Mouse (Mus musculus): ENCODE data around the gene Cdh3. TPM values are rescaled to one million over a fixed set of nuclear protein-coding genes. Genes with fewer than 3 reads are reported as not detected.
A peak's percentile ranks its signal among the peaks of the same experiment; 100 is the strongest.

Cdh3 gene
- polyA plus RNA-seq, 1 experiment from 2014 or later = 0.65 TPM

DNA sequence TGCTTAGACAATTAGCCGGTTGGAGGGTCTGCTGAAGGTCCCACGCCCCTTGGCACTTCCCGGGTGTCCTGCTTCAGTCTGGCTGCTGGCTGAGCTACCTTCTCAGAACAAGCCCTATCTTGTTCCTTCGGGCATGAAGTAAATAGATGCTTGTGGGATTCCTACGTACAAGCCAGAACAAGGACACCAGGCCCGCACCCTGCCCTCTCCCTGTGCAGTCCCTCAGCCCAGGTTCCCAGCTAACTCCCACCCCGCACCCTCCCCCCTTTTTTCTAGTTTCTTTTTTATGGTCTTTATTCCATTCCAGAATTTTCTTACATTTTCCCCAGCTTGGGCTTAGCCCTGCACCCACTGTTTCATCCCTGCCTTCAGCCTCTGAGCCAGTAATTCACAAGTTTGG lies 9.9 kb downstream of the Cdh3 start:
- Histone ChIP-seq H3K4me3 (ENCODE audit: low read depth, low read length) (no peak overlapping the region), H3K36me3 (replicated peaks; ENCODE audit: insufficient read depth, low read length) (no peaks in the 10 kb centered on the region), H3K9me3 (ENCODE audit: low read length) (no peaks in the 10 kb centered on the region), H3K27me3 (ENCODE audit: insufficient read depth, low read length) (no peaks in the 10 kb centered on the region), H3K4me1 (ENCODE audit: insufficient read depth) (no peaks in the 10 kb centered on the region), H3K27ac (ENCODE audit: low read depth) (no peak overlapping the region), H3K9ac (replicated peaks) (no peak overlapping the region), H3K4me2 (ENCODE audit: low read depth, low read length) (no peak overlapping the region)
- ATAC-seq = no peak
- WGBS (ENCODE audit: insufficient replicate concordance) = 69% methylated on average over 7 of the region's 7 CpGs
- no peak for DNase-seq
- TF ChIP-seq EP300 (IDR thresholded peaks at IDR 0.05; ENCODE audit: low read depth) = no peak
- no peak for TF ChIP-seq CTCF (IDR thresholded peaks at IDR 0.05; ENCODE audit: low read depth)

DNA sequence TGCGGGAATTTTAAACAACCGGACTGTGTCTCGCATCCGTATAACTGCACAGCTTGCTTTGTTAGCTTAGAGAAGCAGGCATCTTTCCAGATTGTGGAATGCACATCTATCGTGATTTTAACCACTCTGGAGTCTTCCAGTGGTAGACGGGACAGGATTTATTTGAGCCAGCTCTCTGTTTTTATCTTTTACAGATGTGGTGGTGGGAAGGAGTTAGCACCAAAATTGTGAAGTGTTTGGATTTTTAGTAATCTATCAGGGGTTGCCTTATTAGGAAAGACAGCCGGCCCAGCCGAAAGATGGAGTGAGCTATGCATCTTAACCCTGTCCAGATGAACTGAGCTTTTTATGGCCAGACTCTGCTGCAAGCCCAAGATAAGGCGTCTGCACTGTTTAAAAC lies 11.2 kb downstream of the Cdh3 start:
- 62% methylated on average over 9 of the region's 9 CpGs for WGBS (ENCODE audit: insufficient replicate concordance)
- no peak for TF ChIP-seq CTCF (IDR thresholded peaks at IDR 0.05; ENCODE audit: low read depth)
- no peak for TF ChIP-seq EP300 (IDR thresholded peaks at IDR 0.05; ENCODE audit: low read depth)
- H3K9me3 ChIP-seq (ENCODE audit: low read length) = no peaks in the 10 kb centered on the region
- DNase-seq = no peak
- H3K4me1 ChIP-seq (ENCODE audit: insufficient read depth) = no peaks in the 10 kb centered on the region
- H3K9ac ChIP-seq (replicated peaks) = no peak overlapping the region
- H3K4me2 ChIP-seq (ENCODE audit: low read depth, low read length) = no peak overlapping the region
- H3K4me3 ChIP-seq (ENCODE audit: low read depth, low read length) = no peak overlapping the region
- H3K27ac ChIP-seq (ENCODE audit: low read depth) = no peak overlapping the region
- no peak for ATAC-seq
- H3K27me3 ChIP-seq (ENCODE audit: insufficient read depth, low read length) = no peaks in the 10 kb centered on the region
- H3K36me3 ChIP-seq (replicated peaks; ENCODE audit: insufficient read depth, low read length) = no peaks in the 10 kb centered on the region

DNA sequence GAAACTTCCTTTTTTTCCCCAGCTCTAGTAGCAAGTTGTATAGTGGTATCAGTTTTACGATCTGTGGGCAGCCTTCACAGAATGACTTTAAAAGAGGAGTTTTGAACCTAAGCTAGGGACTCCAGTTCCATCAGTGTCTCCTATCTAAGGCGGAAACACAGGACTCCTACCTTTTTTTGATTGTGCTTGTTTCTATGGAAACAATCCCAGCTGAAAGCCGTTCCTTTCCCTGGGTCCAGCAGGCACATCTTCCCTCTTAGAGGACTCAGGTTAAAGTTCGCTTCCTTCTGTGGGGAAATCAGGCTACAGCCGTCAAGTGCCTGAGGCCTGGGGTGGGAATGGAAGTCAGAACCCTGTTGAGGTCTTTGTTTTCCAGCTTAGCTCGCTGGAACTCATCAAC lies 16.0 kb downstream of the Cdh3 start:
- Histone ChIP-seq H3K36me3 (replicated peaks; ENCODE audit: insufficient read depth, low read length) (no peaks in the 10 kb centered on the region), H3K4me2 (ENCODE audit: low read depth, low read length) (no peak overlapping the region), H3K9ac (replicated peaks) (no peak overlapping the region), H3K27ac (ENCODE audit: low read depth) (no peak overlapping the region), H3K9me3 (ENCODE audit: low read length) (no peaks in the 10 kb centered on the region), H3K4me1 (ENCODE audit: insufficient read depth) (no peaks in the 10 kb centered on the region), H3K27me3 (ENCODE audit: insufficient read depth, low read length) (no peaks in the 10 kb centered on the region), H3K4me3 (ENCODE audit: low read depth, low read length) (no peak overlapping the region)
- no peak for TF ChIP-seq CTCF (IDR thresholded peaks at IDR 0.05; ENCODE audit: low read depth)
- TF ChIP-seq EP300 (IDR thresholded peaks at IDR 0.05; ENCODE audit: low read depth) = no peak
- DNase-seq (no peak), ATAC-seq (no peak)
- 51% methylated on average over 6 of the region's 6 CpGs for WGBS (ENCODE audit: insufficient replicate concordance)

DNA sequence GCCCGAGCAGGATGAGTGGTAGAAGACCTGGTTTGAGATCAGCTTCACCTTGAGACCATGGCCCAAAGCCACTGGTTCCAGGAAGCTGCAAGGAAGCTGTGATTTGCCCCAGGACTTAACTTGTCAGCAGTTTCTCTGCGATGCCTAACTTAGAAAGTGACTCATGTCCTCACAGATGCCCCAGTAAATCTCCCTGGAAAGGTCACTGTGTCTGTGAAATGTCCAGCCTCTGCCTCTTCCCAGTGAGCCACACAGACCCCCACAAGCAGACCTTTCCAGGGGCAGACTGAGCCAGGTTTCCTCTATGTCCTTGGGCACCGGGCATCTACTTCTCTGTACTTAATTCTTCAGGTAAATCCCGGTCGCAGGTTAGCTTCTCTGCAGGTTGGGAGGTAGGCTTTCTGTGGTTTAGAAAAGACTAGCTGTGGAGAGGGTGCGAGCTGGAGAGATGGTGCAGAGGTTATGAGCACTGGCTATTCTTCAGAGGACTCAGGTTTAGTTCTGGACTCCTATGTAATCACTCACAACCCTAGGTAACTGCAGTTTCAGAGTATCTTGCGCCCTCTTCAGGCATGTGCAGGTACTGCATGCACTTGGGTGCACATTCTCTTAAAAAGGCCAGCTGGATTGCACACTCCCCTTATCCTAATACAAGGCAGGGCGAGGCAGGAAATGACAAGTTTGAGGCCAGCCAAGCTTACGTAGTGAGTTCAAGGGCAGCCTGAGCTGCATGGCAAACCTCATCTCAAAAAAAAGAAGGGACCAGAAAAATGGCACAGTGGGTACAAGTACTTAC lies 16.7 kb downstream of the Cdh3 start:
- Histone ChIP-seq H3K4me3 (ENCODE audit: low read depth, low read length) (no peak overlapping the region), H3K4me1 (ENCODE audit: insufficient read depth) (no peaks in the 10 kb centered on the region), H3K36me3 (replicated peaks; ENCODE audit: insufficient read depth, low read length) (no peaks in the 10 kb centered on the region), H3K27ac (ENCODE audit: low read depth) (no peak overlapping the region), H3K4me2 (ENCODE audit: low read depth, low read length) (no peak overlapping the region), H3K9ac (replicated peaks) (no peak overlapping the region), H3K27me3 (ENCODE audit: insufficient read depth, low read length) (no peaks in the 10 kb centered on the region), H3K9me3 (ENCODE audit: low read length) (no peaks in the 10 kb centered on the region)
- peak; percentile 63 for TF ChIP-seq CTCF (IDR thresholded peaks at IDR 0.05; ENCODE audit: low read depth)
- TF ChIP-seq EP300 (IDR thresholded peaks at IDR 0.05; ENCODE audit: low read depth) = no peak
- no peak for ATAC-seq
- 71% methylated on average over 9 of the region's 9 CpGs for WGBS (ENCODE audit: insufficient replicate concordance)
- peak; percentile 30 for DNase-seq

DNA sequence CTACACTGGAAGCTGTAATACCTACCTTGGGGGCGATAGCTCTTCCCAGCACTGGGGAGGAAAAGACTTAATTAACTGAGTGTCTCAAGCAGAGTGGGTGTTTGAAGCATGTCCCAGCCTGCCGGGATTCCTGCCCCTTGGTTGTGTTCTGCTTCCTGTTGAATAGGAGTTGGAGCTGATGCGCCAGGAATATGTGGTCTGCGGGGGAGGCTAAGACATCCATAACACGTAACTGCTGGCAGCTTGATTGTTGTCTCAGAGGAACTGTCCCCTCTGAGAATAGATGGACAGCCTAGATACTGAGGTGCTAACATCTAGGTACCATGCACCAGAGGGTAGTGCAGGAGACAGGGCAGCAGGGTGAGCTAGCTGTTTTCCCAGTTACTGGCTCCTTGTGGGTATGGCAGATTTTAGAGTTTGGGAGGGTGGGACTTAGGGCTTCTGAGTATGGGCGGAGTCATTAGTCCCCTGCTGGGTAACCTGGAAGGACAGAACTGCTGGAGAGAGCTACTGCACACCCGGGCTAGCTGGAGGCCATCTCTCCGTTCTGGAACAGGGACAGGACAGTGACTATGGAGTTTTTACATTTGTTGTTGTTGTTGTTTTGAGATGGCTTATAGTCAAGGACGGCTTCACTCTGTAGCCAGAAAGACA lies 18.0 kb downstream of the Cdh3 start:
- H3K27ac ChIP-seq (ENCODE audit: low read depth) = no peak overlapping the region
- H3K9ac ChIP-seq (replicated peaks) = no peak overlapping the region
- H3K4me3 ChIP-seq (ENCODE audit: low read depth, low read length) = no peak overlapping the region
- H3K27me3 ChIP-seq (ENCODE audit: insufficient read depth, low read length) = no peaks in the 10 kb centered on the region
- H3K4me1 ChIP-seq (ENCODE audit: insufficient read depth) = no peaks in the 10 kb centered on the region
- H3K36me3 ChIP-seq (replicated peaks; ENCODE audit: insufficient read depth, low read length) = no peaks in the 10 kb centered on the region
- ATAC-seq (no peak), DNase-seq (no peak)
- WGBS (ENCODE audit: insufficient replicate concordance) = 76% methylated on average over 9 of the region's 9 CpGs
- TF ChIP-seq EP300 (IDR thresholded peaks at IDR 0.05; ENCODE audit: low read depth) = no peak
- no peak for TF ChIP-seq CTCF (IDR thresholded peaks at IDR 0.05; ENCODE audit: low read depth)
- no peaks in the 10 kb centered on the region for H3K9me3 ChIP-seq (ENCODE audit: low read length)
- H3K4me2 ChIP-seq (ENCODE audit: low read depth, low read length) = no peak overlapping the region

DNA sequence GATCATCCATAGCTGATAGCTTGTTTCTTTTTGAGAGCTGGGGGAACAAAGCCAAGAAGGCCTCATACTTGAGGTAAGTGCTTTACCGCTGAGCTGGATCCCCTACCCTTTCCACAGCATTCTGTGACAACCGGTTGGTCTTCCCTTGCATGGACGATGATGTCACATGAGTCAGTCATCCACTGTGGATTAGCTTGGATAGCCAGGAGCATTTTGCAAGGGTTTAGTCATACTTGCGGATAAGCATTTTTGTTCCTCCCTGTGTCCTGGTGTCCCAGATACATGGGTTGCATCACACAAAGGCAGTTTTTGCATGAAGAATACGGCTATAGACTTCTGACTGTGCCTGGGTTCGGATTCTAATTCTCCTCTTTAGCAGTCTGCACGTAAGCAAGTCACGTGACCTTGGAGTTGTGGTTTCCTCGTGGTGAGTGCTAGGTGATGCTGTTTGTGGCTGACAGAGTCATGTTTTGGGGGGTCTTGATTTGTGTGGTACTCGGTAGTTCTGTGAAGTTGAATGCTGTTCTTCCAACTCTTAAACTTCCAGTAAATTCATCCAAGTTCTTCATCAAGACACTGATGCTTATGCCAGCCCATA lies 19.3 kb downstream of the Cdh3 start:
- Histone ChIP-seq H3K9me3 (ENCODE audit: low read length) (no peaks in the 10 kb centered on the region), H3K27ac (ENCODE audit: low read depth) (no peak overlapping the region), H3K4me3 (ENCODE audit: low read depth, low read length) (no peak overlapping the region), H3K27me3 (ENCODE audit: insufficient read depth, low read length) (no peaks in the 10 kb centered on the region), H3K4me2 (ENCODE audit: low read depth, low read length) (no peak overlapping the region), H3K36me3 (replicated peaks; ENCODE audit: insufficient read depth, low read length) (no peaks in the 10 kb centered on the region), H3K4me1 (ENCODE audit: insufficient read depth) (no peaks in the 10 kb centered on the region), H3K9ac (replicated peaks) (no peak overlapping the region)
- 83% methylated on average over 10 of the region's 10 CpGs for WGBS (ENCODE audit: insufficient replicate concordance)
- no peak for ATAC-seq
- DNase-seq = no peak
- no peak for TF ChIP-seq CTCF (IDR thresholded peaks at IDR 0.05; ENCODE audit: low read depth)
